25 mouse cellular contexts compared by ENCODE assay signal in genomic region chr5:147868674-147869073, GRCm38 (mm10). TPM values are rescaled to one million over a fixed set of nuclear protein-coding genes. Genes with fewer than 3 reads are reported as not detected.
DNase-seq lines count a peak whose midpoint lies in the region; ATAC-seq and TF ChIP-seq lines count a peak whose summit lies in the region.
"Had no signal": no experiment of that assay in that cellular context is flagged by ENCODE, and none has a peak within 500 bp of the region (broad histone marks: within the 10 kb centered on the region; RNA-seq: fewer than 3 reads in every experiment).

No protein-coding gene starts in this region.

- H3K4me3 ChIP-seq in heart, adult 2 months, result no peak overlapping the region
- H3K4me3 ChIP-seq in layer of hippocampus, adult 2 months, result no peak overlapping the region
- no peak overlapping the region for H3K4me3 ChIP-seq in midbrain, postnatal 0 days (ENCODE audit: low read depth, low read length)
- no peak overlapping the region for H3K4me3 ChIP-seq in midbrain, embryonic 11.5 days (ENCODE audit: low read depth, low read length)
- H3K4me3 ChIP-seq: embryonic facial prominence, embryonic 13.5 days; erythroblast, embryonic 14.5 days; forebrain, embryonic 12.5 days; heart, embryonic 12.5 days; lung, embryonic 15.5 days; midbrain, embryonic 10.5 days; neural tube, embryonic 15.5 days had no signal

- no peak overlapping the region for H3K4me2 ChIP-seq in midbrain, postnatal 0 days (ENCODE audit: low read depth, low read length, poor library complexity, severe bottlenecking)
- H3K4me2 ChIP-seq in midbrain, embryonic 11.5 days, result no peak overlapping the region
- H3K4me2 ChIP-seq: embryonic facial prominence, embryonic 13.5 days; forebrain, embryonic 12.5 days; heart, embryonic 12.5 days; hindbrain, embryonic 14.5 days; liver, embryonic 11.5 days; lung, embryonic 15.5 days; neural tube, embryonic 15.5 days had no signal

- H3K36me3 ChIP-seq in heart, adult 2 months (ENCODE audit: control insufficient read depth, insufficient read depth, low read length), result no peaks in the 10 kb centered on the region
- peaks cover 58% of the 10 kb centered on the region for H3K36me3 ChIP-seq in midbrain, postnatal 0 days (ENCODE audit: insufficient read depth, low read length)
- peaks cover 33% of the 10 kb centered on the region for H3K36me3 ChIP-seq in midbrain, embryonic 11.5 days (ENCODE audit: control insufficient read depth, insufficient read depth, low read length)

- intact Hi-C loops in heart, adult 2 months (cut with DNase I), result loop anchor here (5.0 kb wide), 1 partner anchor 39 kb away; no protein-coding TSS in a partner anchor

- H3K9me3 ChIP-seq in midbrain, postnatal 0 days (ENCODE audit: low read length), result no peaks in the 10 kb centered on the region
- no peaks in the 10 kb centered on the region for H3K9me3 ChIP-seq in midbrain, embryonic 11.5 days (ENCODE audit: control insufficient read depth, low read length)
- H3K9me3 ChIP-seq: embryonic facial prominence, embryonic 13.5 days; forebrain, embryonic 12.5 days; heart, embryonic 12.5 days; lung, embryonic 15.5 days; midbrain, embryonic 10.5 days; neural tube, embryonic 15.5 days had no signal

- no peak overlapping the region for H3K9ac ChIP-seq in heart, adult 2 months (ENCODE audit: low read depth, low read length)
- H3K9ac ChIP-seq in midbrain, postnatal 0 days (replicated peaks; ENCODE audit: low read length, poor library complexity, severe bottlenecking), result no peak overlapping the region
- H3K9ac ChIP-seq in midbrain, embryonic 11.5 days (ENCODE audit: low read length), result no peak overlapping the region
- H3K9ac ChIP-seq: embryonic facial prominence, embryonic 13.5 days; forebrain, embryonic 12.5 days; heart, embryonic 12.5 days; hindbrain, embryonic 14.5 days; lung, embryonic 15.5 days; neural tube, embryonic 15.5 days had no signal

- no peak for ATAC-seq in midbrain, postnatal 0 days (ENCODE audit: low FRiP score)
- ATAC-seq in midbrain, embryonic 11.5 days (ENCODE audit: low FRiP score), result no peak
- ATAC-seq: activated CD4-positive, CD25-positive, alpha-beta regulatory T cell, adult 4 months; CD4-positive, CD25-positive, alpha-beta regulatory T cell, adult 4 months had no signal

- no peak for DNase-seq in heart, adult 2 months
- no peak for DNase-seq in heart, postnatal 4 days
- no peak for DNase-seq in layer of hippocampus, adult 2 months (ENCODE audit: low spot score in 2 of 2)
- no peak for DNase-seq in layer of hippocampus, postnatal 36 days
- DNase-seq in midbrain, postnatal 0 days (ENCODE audit: low spot score), result no peak
- DNase-seq in midbrain, embryonic 11.5 days (ENCODE audit: low spot score, missing footprints), result no peak
- no peak for DNase-seq in right cerebral cortex, postnatal 14 days
- no peak for DNase-seq in urinary bladder, postnatal 4 days (ENCODE audit: low spot score in 2 of 2)
- DNase-seq: adrenal gland, adult 8-10 months; cerebellum, adult 8-10 months; cerebellum, postnatal 36 days; embryo, embryonic 11 days; heart, postnatal 14 days; thymus, postnatal 25 days had no signal

- no peak for TF ChIP-seq EP300 in heart, adult 2 months (IDR thresholded peaks at IDR 0.05; ENCODE audit: insufficient read depth, low read depth, low read length)

- H3K4me1 ChIP-seq in heart, adult 2 months (ENCODE audit: control insufficient read depth, insufficient read depth, low read length), result no peaks in the 10 kb centered on the region
- H3K4me1 ChIP-seq in midbrain, postnatal 0 days (ENCODE audit: insufficient read depth, low read length), result no peaks in the 10 kb centered on the region
- no peaks in the 10 kb centered on the region for H3K4me1 ChIP-seq in midbrain, embryonic 11.5 days (ENCODE audit: control insufficient read depth, insufficient read depth, low read length)
- H3K4me1 ChIP-seq: embryonic facial prominence, embryonic 13.5 days; forebrain, embryonic 12.5 days; heart, embryonic 12.5 days; lung, embryonic 15.5 days; midbrain, embryonic 10.5 days; neural tube, embryonic 15.5 days had no signal

- WGBS in heart, adult 2 months, result 90% methylated on average over 4 of the region's 4 CpGs
- WGBS in midbrain, postnatal 0 days, result 96% methylated on average over 4 of the region's 4 CpGs
- WGBS in midbrain, embryonic 11.5 days, result 90% methylated on average over 4 of the region's 4 CpGs

- no peak for TF ChIP-seq POLR2A in heart, adult 2 months (IDR thresholded peaks at IDR 0.05; ENCODE audit: insufficient read depth, low read depth, low read length)

- peak; percentile 55 for TF ChIP-seq CTCF in heart, adult 2 months (IDR thresholded peaks at IDR 0.05)
- TF ChIP-seq CTCF in layer of hippocampus, adult 2 months (conservative IDR thresholded peaks at IDR 0.05), result peak; percentile 61
- peak; percentile 51 for TF ChIP-seq CTCF in midbrain, postnatal 0 days (IDR thresholded peaks at IDR 0.05)

- no peak overlapping the region for H3K27ac ChIP-seq in heart, adult 2 months
- no peak overlapping the region for H3K27ac ChIP-seq in layer of hippocampus, adult 2 months
- H3K27ac ChIP-seq in midbrain, postnatal 0 days (ENCODE audit: low read depth, low read length), result no peak overlapping the region
- no peak overlapping the region for H3K27ac ChIP-seq in midbrain, embryonic 11.5 days (ENCODE audit: low read depth, low read length)
- H3K27ac ChIP-seq: forebrain, embryonic 12.5 days; hindbrain, embryonic 14.5 days; midbrain, embryonic 10.5 days; neural tube, embryonic 15.5 days had no signal

- H3K79me2 ChIP-seq in heart, adult 2 months (replicated peaks; ENCODE audit: control insufficient read depth, insufficient read depth, low read length), result peaks cover 2% of the 10 kb centered on the region; the same call in 1 of the 2 replicates

- no peaks in the 10 kb centered on the region for H3K27me3 ChIP-seq in heart, adult 2 months (ENCODE audit: control insufficient read depth, insufficient read depth, low read length)
- no peaks in the 10 kb centered on the region for H3K27me3 ChIP-seq in midbrain, postnatal 0 days (ENCODE audit: insufficient read depth, low read length)
- H3K27me3 ChIP-seq in midbrain, embryonic 11.5 days (ENCODE audit: control insufficient read depth, insufficient read depth, low read length), result no peaks in the 10 kb centered on the region
- H3K27me3 ChIP-seq: embryonic facial prominence, embryonic 13.5 days; forebrain, embryonic 12.5 days; heart, embryonic 12.5 days; lung, embryonic 15.5 days; neural tube, embryonic 15.5 days had no signal

RNA-seq across cellular contexts. Expression of gene Pomp, which starts 8.4 kb away (rescaled TPM):
- 100 to 1,000 TPM; 137 to 176 TPM for total RNA-seq in heart, adult 2 months (2021)
- 86.5 and 118 TPM in 2 replicates for polyA plus RNA-seq in heart, adult 2 months (2012; rRNA removed)
- 100 to 1,000 TPM; 129 to 148 TPM for total RNA-seq in heart, postnatal 4 days (2021)
- 100 to 1,000 TPM; 143 to 148 TPM for total RNA-seq in layer of hippocampus, adult 2 months (2021)
- 100 to 1,000 TPM; 140 to 156 TPM for total RNA-seq in layer of hippocampus, postnatal 36 days (2021)
- 220 and 287 TPM in 2 replicates for total RNA-seq in midbrain, postnatal 0 days (2014; rRNA removed)
- polyA plus RNA-seq in midbrain, postnatal 0 days (2015; fragmentation: Nextera tagmentation; extraction: Ambion mirVana), result 513 and 545 TPM in 2 replicates
- 562 and 573 TPM in 2 replicates for polyA plus RNA-seq in midbrain, embryonic 11.5 days (2014; fragmentation: Nextera tagmentation; extraction: Ambion mirVana)

RNA-seq across cellular contexts. Expression of gene Slc46a3, which starts 25.9 kb away (rescaled TPM):
- 10 to 100 TPM in 1 of 2 experiments, 1 to 10 TPM in 1; 7.1 to 16.4 TPM for total RNA-seq in heart, adult 2 months (2021)
- polyA plus RNA-seq in heart, adult 2 months (2012; rRNA removed), result 22.5 and 30.1 TPM in 2 replicates
- 1 to 10 TPM; 3.1 to 3.7 TPM for total RNA-seq in heart, postnatal 4 days (2021)
- total RNA-seq in layer of hippocampus, adult 2 months (2021), result 1 to 10 TPM; 7.7 to 8.0 TPM
- 1 to 10 TPM; 6.7 to 7.8 TPM for total RNA-seq in layer of hippocampus, postnatal 36 days (2021)
- total RNA-seq in midbrain, postnatal 0 days (2014; rRNA removed), result 4.1 and 5.2 TPM in 2 replicates
- 5.2 and 7.0 TPM in 2 replicates for polyA plus RNA-seq in midbrain, postnatal 0 days (2015; fragmentation: Nextera tagmentation; extraction: Ambion mirVana)
- polyA plus RNA-seq in midbrain, embryonic 11.5 days (2014; fragmentation: Nextera tagmentation; extraction: Ambion mirVana), result 4.3 and 4.5 TPM in 2 replicates
